Mouse (Mus musculus) thymus, adult 2 months (tissue): ENCODE data around the gene Pak2.

Source experiments
- CTCF ChIP-seq: fragments of 200-500 bp; IDR thresholded peaks from 2 replicates; pipeline ENCODE4 v1.5.1; 2012; ENCODE audit warnings: mild to moderate bottlenecking, control low read depth, low read length, moderate library complexity, borderline replicate concordance; ENCODE audit not compliant: control insufficient read depth, poor library complexity, insufficient read depth; ENCODE audit errors: extremely low read depth
- POLR2A ChIP-seq: fragments of 200-500 bp; IDR thresholded peaks from 2 replicates; pipeline ENCODE4 v1.6.1; 2012; ENCODE audit warnings: mild to moderate bottlenecking, low read length, control low read depth, moderate library complexity; ENCODE audit not compliant: control insufficient read depth, poor library complexity, insufficient read depth; ENCODE audit errors: extremely low read depth

DNA sequence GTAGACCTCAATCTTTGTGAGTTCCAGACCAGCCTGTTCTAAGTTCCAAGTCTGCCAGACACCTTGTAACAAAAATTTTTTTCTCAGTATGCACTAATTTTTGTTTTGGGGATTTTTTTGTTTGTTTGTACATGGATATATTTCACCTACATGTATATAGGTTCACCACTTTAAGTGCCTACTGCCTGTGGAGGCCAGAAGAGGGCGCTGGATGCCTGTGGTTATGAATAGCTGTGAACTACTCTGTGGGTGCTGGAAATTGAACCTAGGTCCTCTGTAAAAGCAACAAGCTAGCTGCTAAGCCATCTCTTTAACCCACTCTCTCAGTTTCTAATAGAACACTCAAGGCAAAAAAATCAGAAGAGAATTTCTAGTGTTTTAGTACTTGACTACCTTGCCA, 87.1 kb downstream of the Pak2 start:
- no peak for TF ChIP-seq CTCF
- TF ChIP-seq POLR2A, result no peak
